Mouse (Mus musculus) B cell, adult 67 days (primary cell): ENCODE data around the gene Pik3c2g. TPM values are rescaled to one million over a fixed set of nuclear protein-coding genes. Genes with fewer than 3 reads are reported as not detected.

Experiments
- total RNA-seq, 2 experiments: library from RNA; stranded (reverse); gene quantifications; 4 replicates each; pipeline ENCODE4 v1.2.4; 2023

The Pik3c2g gene
- not detected for total RNA-seq

DNA sequence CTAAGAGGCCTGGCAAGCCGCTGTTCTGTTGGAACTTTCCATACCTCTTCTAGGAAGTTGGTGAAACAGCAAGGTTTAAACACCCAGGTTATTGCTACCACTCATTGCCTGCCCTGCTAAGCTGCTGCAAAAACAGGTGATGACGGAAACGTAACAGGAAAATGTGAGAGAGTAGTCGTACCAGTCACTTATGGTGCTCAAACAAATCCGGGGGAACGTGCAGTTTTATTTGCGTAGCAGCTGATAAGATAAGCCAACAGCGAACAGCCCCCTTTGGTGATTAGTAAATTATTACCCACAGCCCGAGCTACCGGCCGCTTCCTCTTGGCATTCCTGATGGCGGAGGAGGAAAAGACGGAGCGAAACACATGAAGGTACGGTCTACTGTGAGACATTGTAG lies at the start of gene Pik3c2g:
Pik3c2g (plus strand) TSS at position 330 of the 400 bp plus-strand sequence.

Other genes starting within 250 kb of the Pik3c2g start
- not detected for gene Rergl, start 85.2 kb upstream of the Pik3c2g start, total RNA-seq